Mouse (Mus musculus): Measurements from ENCODE around the gene 1700066M21Rik. TPM values are rescaled to one million over a fixed set of nuclear protein-coding genes. Genes with fewer than 3 reads are reported as not detected.

The 1700066M21Rik gene
- total RNA-seq, 2 experiments from 2014 or later: 2.5 to 2.6 TPM

- intact Hi-C loops (cut with DNase I): loop anchor here (10.0 kb wide), 1 partner anchor 1496 kb away; no protein-coding TSS in a partner anchor
Observed at GRCm38 (mm10) chr1:57390993-57391790, 13.8 kb downstream of the 1700066M21Rik start.

GRCm38 (mm10) chr1:57392417-57392816 is 15.0 kb downstream of the 1700066M21Rik start:
- intact Hi-C loops (cut with DNase I): loop anchor here (10.0 kb wide), 1 partner anchor 1498 kb away; no protein-coding TSS in a partner anchor
- DNase-seq: no peak

More at GRCm38 (mm10) chr1:57390993-57391790, 13.8 kb downstream of the 1700066M21Rik start:
- no peak for DNase-seq

- peak; percentile 30 to 45 for DNase-seq
- intact Hi-C loops (cut with DNase I): loop anchor here (10.0 kb wide), 1 partner anchor 1499 kb away; no protein-coding TSS in a partner anchor
Observed at GRCm38 (mm10) chr1:57394051-57394450, 16.6 kb downstream of the 1700066M21Rik start.

GRCm38 (mm10) chr1:57400321-57400720 is 22.9 kb downstream of the 1700066M21Rik start:
- no peak for DNase-seq
- intact Hi-C loops (cut with DNase I): no loop called here

- no peak for DNase-seq
- intact Hi-C loops (cut with DNase I): no loop called here
Observed at GRCm38 (mm10) chr1:57400877-57401276, 23.5 kb downstream of the 1700066M21Rik start.

- intact Hi-C loops (cut with DNase I): no loop called here
- no peak for DNase-seq
Observed at GRCm38 (mm10) chr1:57402116-57402515, 24.7 kb downstream of the 1700066M21Rik start.

- peak; percentile 85 to 89 for DNase-seq
- intact Hi-C loops (cut with DNase I): no loop called here
Observed at GRCm38 (mm10) chr1:57406187-57407151, 29.0 kb downstream of the 1700066M21Rik start, which contains the start of the genes Maip1 and Tyw5. TSS of gene Maip1 (plus strand) at chr1:57406328. TSS of gene Tyw5 (minus strand) at chr1:57407101.

- no peak for DNase-seq
- intact Hi-C loops (cut with DNase I): no loop called here
Observed at GRCm38 (mm10) chr1:57408994-57409393, 31.6 kb downstream of the 1700066M21Rik start.

GRCm38 (mm10) chr1:57413397-57413796 is 36.0 kb downstream of the 1700066M21Rik start:
- DNase-seq: no peak
- intact Hi-C loops (cut with DNase I): no loop called here

- intact Hi-C loops (cut with DNase I): loop anchor here (5.0 kb wide), 1 partner anchor 874 kb away; no protein-coding TSS in a partner anchor
- no peak for DNase-seq
Observed at GRCm38 (mm10) chr1:57423696-57424095, 46.3 kb downstream of the 1700066M21Rik start.

GRCm38 (mm10) chr1:57428368-57429308 is 51.2 kb downstream of the 1700066M21Rik start:
- intact Hi-C loops (cut with DNase I): loop anchor here (1.0 to 5.0 kb wide), 5 partner anchors 424 to 842 kb away; no protein-coding TSS in a partner anchor
- DNase-seq: peak; percentile 87 to 93

GRCm38 (mm10) chr1:57429786-57430483 is 52.5 kb downstream of the 1700066M21Rik start:
- intact Hi-C loops (cut with DNase I): loop anchor here (1.0 to 5.0 kb wide), 8 partner anchors 82 to 841 kb away; partner anchors contain the start of gene Spats2l
- no peak for DNase-seq

- intact Hi-C loops (cut with DNase I): loop anchor here (5.0 kb wide), 2 partner anchors 79 to 709 kb away; no protein-coding TSS in a partner anchor
- DNase-seq: no peak
Observed at GRCm38 (mm10) chr1:57433141-57433540, 55.7 kb downstream of the 1700066M21Rik start.

Other genes starting within 250 kb of the 1700066M21Rik start
- 10 to 100 TPM; 11.9 to 12.0 TPM for gene Maip1, start 28.7 kb downstream of the 1700066M21Rik start, total RNA-seq (2021)
- gene Tyw5, start 29.5 kb downstream of the 1700066M21Rik start, total RNA-seq (2021): 1 to 10 TPM; 4.7 to 5.5 TPM

All from heart, postnatal 36 days (tissue).